Mouse (Mus musculus) embryonic facial prominence, embryonic 12.5 days (tissue): Measurements from ENCODE around the gene Pik3ap1. TPM values are rescaled to one million over a fixed set of nuclear protein-coding genes. Genes with fewer than 3 reads are reported as not detected.

Source experiments
- ATAC-seq: fragments of 200-750 bp; cut with Nextera tagmentation; 2 replicates; pipeline ENCODE4 v1.8.0; 2017; ENCODE audit not compliant: insufficient number of reproducible peaks, insufficient read depth, low FRiP score, low TSS enrichment
- H3K27ac ChIP-seq: fragments of 300-500 bp; sonication (generic); 2 replicates; pipeline ENCODE4 v1.5.1; 2016; ENCODE audit warnings: mild to moderate bottlenecking
- H3K27me3 ChIP-seq: fragments of 300-500 bp; sonication (generic); 2 replicates; pipeline ENCODE4 v1.6.1; 2016; ENCODE audit warnings: mild to moderate bottlenecking, moderate library complexity
- H3K36me3 ChIP-seq: fragments of 300-500 bp; sonication (generic); 2 replicates; pipeline ENCODE4 v1.6.1; 2016; ENCODE audit warnings: mild to moderate bottlenecking
- H3K4me1 ChIP-seq: fragments of 300-500 bp; sonication (generic); 2 replicates; pipeline ENCODE4 v1.6.1; 2016
- H3K4me2 ChIP-seq: fragments of 300-500 bp; sonication (generic); replicated peaks from 2 replicates; pipeline ENCODE4 v1.6.1; 2016; ENCODE audit warnings: mild to moderate bottlenecking, moderate library complexity
- H3K4me3 ChIP-seq: fragments of 300-500 bp; sonication (generic); 2 replicates; pipeline ENCODE4 v1.5.1; 2016; ENCODE audit warnings: mild to moderate bottlenecking
- H3K9ac ChIP-seq: fragments of 300-500 bp; sonication (generic); 2 replicates; pipeline ENCODE4 v1.6.1; 2016; ENCODE audit warnings: mild to moderate bottlenecking, moderate library complexity
- H3K9me3 ChIP-seq: fragments of 300-500 bp; sonication (generic); 2 replicates; pipeline ENCODE4 v1.6.1; 2016; ENCODE audit warnings: mild to moderate bottlenecking, moderate library complexity
- WGBS: fragments of 180-500 bp; shearing (Covaris S2); methylation state at CpG from one replicate; pipeline ENCODE4 v1.1.7; 2016; 5-methylcytosine and 5-hydroxymethylcytosine counted together
- polyA plus RNA-seq: library from polyadenylated mRNA; unstranded; fragments of >200 nt; fragmentation: Nextera tagmentation; extraction: Ambion mirVana; gene quantifications from 2 replicates; pipeline ENCODE4 v1.2.1, GENCODE M21; 2016

Gene Pik3ap1
- polyA plus RNA-seq, 1 experiment from 2014 or later, result 2.9 TPM

GRCm38 (mm10) chr19:41244581-41244980, 140.3 kb downstream of the Pik3ap1 start:
- Histone ChIP-seq H3K27ac (no peak overlapping the region), H3K27me3 (no peaks in the 10 kb centered on the region), H3K9me3 (no peaks in the 10 kb centered on the region), H3K4me2 (no peak overlapping the region), H3K9ac (no peak overlapping the region), H3K36me3 (peaks cover 33% of the 10 kb centered on the region), H3K4me1 (no peaks in the 10 kb centered on the region), H3K4me3 (no peak overlapping the region)
- ATAC-seq, result no peak
- 57% methylated on average over 6 of the region's 6 CpGs for WGBS

DNA sequence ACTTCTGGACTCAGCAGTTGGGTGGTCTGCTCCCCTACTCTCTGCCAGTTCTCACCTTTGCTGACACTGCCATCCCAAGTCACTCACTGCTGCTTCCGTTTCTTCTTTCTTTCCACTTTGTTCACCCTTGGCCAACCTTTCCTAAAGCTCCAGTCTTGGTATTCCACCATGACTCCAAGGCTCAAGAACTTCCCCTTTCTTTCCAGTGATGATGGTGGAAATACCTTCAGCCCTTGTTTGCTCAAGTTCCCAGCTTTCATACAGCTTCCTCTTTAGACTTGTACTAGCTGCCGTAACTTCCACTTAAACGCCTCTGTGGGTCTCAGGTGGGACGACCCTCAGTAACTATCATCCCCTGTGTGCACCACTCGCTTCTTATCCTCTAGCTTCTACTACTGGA, 142.9 kb downstream of the Pik3ap1 start:
- Histone ChIP-seq H3K4me3 (no peak overlapping the region), H3K9ac (no peak overlapping the region), H3K27ac (no peak overlapping the region), H3K36me3 (peaks cover 44% of the 10 kb centered on the region), H3K27me3 (no peaks in the 10 kb centered on the region), H3K9me3 (no peaks in the 10 kb centered on the region), H3K4me2 (no peak overlapping the region), H3K4me1 (no peaks in the 10 kb centered on the region)
- no peak for ATAC-seq
- 89% methylated on average over 5 of the region's 5 CpGs for WGBS

GRCm38 (mm10) chr19:41233698-41234097, 151.2 kb downstream of the Pik3ap1 start:
- H3K36me3 ChIP-seq, result peaks cover 58% of the 10 kb centered on the region
- no peak overlapping the region for H3K4me3 ChIP-seq
- no peaks in the 10 kb centered on the region for H3K4me1 ChIP-seq
- WGBS, result 92% methylated on average over 4 of the region's 4 CpGs
- no peak overlapping the region for H3K27ac ChIP-seq
- H3K27me3 ChIP-seq, result no peaks in the 10 kb centered on the region
- H3K4me2 ChIP-seq, result no peak overlapping the region
- no peak for ATAC-seq
- no peak overlapping the region for H3K9ac ChIP-seq
- no peaks in the 10 kb centered on the region for H3K9me3 ChIP-seq

Other genes with a start within 250 kb of the Pik3ap1 start
- 0.39 and 0.41 TPM in 2 replicates for gene Tll2, start 178.3 kb downstream of the Pik3ap1 start, polyA plus RNA-seq
- 148 and 160 TPM in 2 replicates for gene Tm9sf3, start 121.1 kb downstream of the Pik3ap1 start, polyA plus RNA-seq
- gene Lcor, start 97.5 kb upstream of the Pik3ap1 start, polyA plus RNA-seq, result 14.5 and 14.8 TPM in 2 replicates
- 2.7 and 2.8 TPM in 2 replicates for gene Gm340, start 197.3 kb upstream of the Pik3ap1 start, polyA plus RNA-seq